Mouse (Mus musculus) limb, embryonic 12.5 days (tissue): ENCODE data around the gene Lgr6. TPM values are rescaled to one million over a fixed set of nuclear protein-coding genes. Genes with fewer than 3 reads are reported as not detected.

Experiments
- ATAC-seq: fragments of 200-750 bp; cut with Nextera tagmentation; 2 replicates; pipeline ENCODE4 v1.8.0; 2017; ENCODE audit warnings: low read depth, moderate TSS enrichment; ENCODE audit not compliant: insufficient number of reproducible peaks, insufficient read depth, low FRiP score, low TSS enrichment
- H3K27ac ChIP-seq: fragments of 300-500 bp; sonication (generic); 2 replicates; pipeline ENCODE4 v1.5.1; 2016; ENCODE audit warnings: mild to moderate bottlenecking, moderate library complexity
- H3K27me3 ChIP-seq: fragments of 300-500 bp; sonication (generic); 2 replicates; pipeline ENCODE4 v1.6.1; 2016; ENCODE audit warnings: mild to moderate bottlenecking, moderate library complexity
- H3K36me3 ChIP-seq: fragments of 300-500 bp; sonication (generic); 2 replicates; pipeline ENCODE4 v1.6.1; 2016; ENCODE audit warnings: mild to moderate bottlenecking, moderate library complexity
- H3K4me1 ChIP-seq: fragments of 300-500 bp; sonication (generic); replicated peaks from 2 replicates; pipeline ENCODE4 v1.6.1; 2016
- H3K4me2 ChIP-seq: fragments of 300-500 bp; sonication (generic); 2 replicates; pipeline ENCODE4 v1.6.1; 2016; ENCODE audit warnings: mild to moderate bottlenecking, moderate library complexity
- H3K4me3 ChIP-seq: fragments of 300-500 bp; sonication (generic); replicated peaks from 2 replicates; pipeline ENCODE4 v1.5.1; 2016; ENCODE audit warnings: mild to moderate bottlenecking
- H3K9ac ChIP-seq: fragments of 300-500 bp; sonication (generic); replicated peaks from 2 replicates; pipeline ENCODE4 v1.6.1; 2016; ENCODE audit warnings: mild to moderate bottlenecking, moderate library complexity
- H3K9me3 ChIP-seq: fragments of 300-500 bp; sonication (generic); 2 replicates; pipeline ENCODE4 v1.6.1; 2016; ENCODE audit warnings: mild to moderate bottlenecking, moderate library complexity
- WGBS: fragments of 180-500 bp; shearing (Covaris S2); methylation state at CpG from one replicate; pipeline ENCODE4 v1.1.7; 2016; 5-methylcytosine and 5-hydroxymethylcytosine counted together
- polyA plus RNA-seq: library from polyadenylated mRNA; unstranded; fragments of >200 nt; fragmentation: Nextera tagmentation; extraction: Ambion mirVana; gene quantifications from 2 replicates; pipeline ENCODE4 v1.2.1, GENCODE M21; 2016

The Lgr6 gene
- polyA plus RNA-seq, 1 experiment from 2014 or later, result 1.6 TPM

DNA sequence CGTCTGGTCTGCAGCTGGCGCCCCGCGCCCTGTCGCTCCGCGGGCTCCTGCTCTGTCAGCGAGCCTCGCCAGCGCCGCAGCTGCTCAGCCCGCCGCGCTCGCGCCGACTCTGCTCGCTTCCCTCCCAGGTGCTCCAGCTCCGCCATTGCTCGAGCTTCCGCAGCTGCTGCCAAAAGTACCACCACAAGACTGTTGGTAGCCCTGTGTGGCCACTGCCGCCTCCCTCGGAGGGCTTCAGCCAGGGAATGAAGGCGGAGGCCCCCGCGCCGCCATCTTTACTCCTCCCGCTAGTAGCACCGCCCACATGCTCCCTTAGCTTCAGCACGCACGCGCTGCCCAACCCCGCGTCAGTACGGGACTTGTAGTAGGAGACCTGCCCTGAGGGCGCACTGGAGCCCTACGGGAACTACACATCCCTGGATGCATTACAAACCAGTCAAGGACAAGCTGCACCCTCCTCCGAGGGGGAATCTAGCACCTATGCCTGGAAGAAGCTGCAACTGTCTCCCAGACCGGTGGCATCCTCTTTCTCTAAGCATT is 149.4 kb downstream of the Lgr6 start, which contains the start of gene Ppp1r12b:
TSS of gene Ppp1r12b (minus strand) at position 306 of the 540 bp plus-strand sequence.
- no peaks in the 10 kb centered on the region for H3K9me3 ChIP-seq
- H3K27ac ChIP-seq, result peak within 1 kb of the TSS; percentile 90
- no peaks in the 10 kb centered on the region for H3K36me3 ChIP-seq
- H3K4me3 ChIP-seq, result peak within 1 kb of the TSS; percentile 76
- peak; percentile 98 for ATAC-seq
- no peaks in the 10 kb centered on the region for H3K27me3 ChIP-seq
- H3K4me2 ChIP-seq, result peak within 1 kb of the TSS; percentile 76
- under 1% methylated on average over 39 of the region's 39 CpGs for WGBS
- no peaks in the 10 kb centered on the region for H3K4me1 ChIP-seq
- H3K9ac ChIP-seq, result peak within 1 kb of the TSS; percentile 76

DNA sequence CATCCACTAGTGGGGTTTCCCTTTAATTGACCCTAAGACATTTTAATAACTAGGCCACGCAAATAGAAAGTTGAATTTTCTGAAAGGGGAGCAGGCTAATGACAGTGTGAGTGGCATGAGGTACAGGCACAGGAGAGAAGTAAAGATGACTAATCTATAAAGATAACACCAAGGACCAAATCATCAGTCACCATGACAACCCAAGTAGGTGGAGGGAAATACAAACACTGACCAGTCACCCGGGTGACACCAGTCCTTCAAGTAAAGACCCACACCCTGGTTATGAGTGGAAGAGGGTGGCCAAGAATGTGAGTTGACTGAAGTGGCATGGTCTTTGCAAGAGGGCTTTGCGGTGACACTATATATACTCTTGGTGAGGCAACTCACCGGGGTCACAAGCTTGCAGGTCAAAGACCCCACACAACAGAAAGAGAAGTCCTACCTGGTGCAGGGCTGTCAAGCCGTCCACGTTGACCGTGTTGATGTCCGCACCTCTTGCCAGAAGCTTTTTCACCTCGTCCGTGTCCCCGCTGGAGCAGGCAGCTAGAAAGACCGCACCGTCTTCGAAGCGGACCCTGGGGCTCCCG is 149.9 kb downstream of the Lgr6 start:
- Histone ChIP-seq H3K9me3 (no peaks in the 10 kb centered on the region), H3K4me3 (peak overlapping the region; percentile 76), H3K4me1 (no peaks in the 10 kb centered on the region), H3K9ac (peak overlapping the region; percentile 76), H3K27me3 (no peaks in the 10 kb centered on the region), H3K4me2 (peak overlapping the region; percentile 76), H3K27ac (peak overlapping the region; percentile 90), H3K36me3 (no peaks in the 10 kb centered on the region)
- WGBS, result 4% methylated on average over 16 of the region's 16 CpGs
- peak; percentile 48 for ATAC-seq

- Histone ChIP-seq H3K27ac (no peak overlapping the region), H3K27me3 (no peaks in the 10 kb centered on the region), H3K9me3 (no peaks in the 10 kb centered on the region), H3K9ac (no peak overlapping the region), H3K4me3 (no peak overlapping the region), H3K4me1 (no peaks in the 10 kb centered on the region), H3K4me2 (no peak overlapping the region), H3K36me3 (no peaks in the 10 kb centered on the region; the same call in 1 of the 2 replicates)
- ATAC-seq, result no peak
- 89% methylated on average over 3 of the region's 3 CpGs for WGBS
These were observed 155.1 kb downstream of the Lgr6 start for GRCm38 (mm10) chr1:134949946-134950345.

- no peak overlapping the region for H3K27ac ChIP-seq
- no peaks in the 10 kb centered on the region; the same call in 1 of the 2 replicates for H3K36me3 ChIP-seq
- H3K27me3 ChIP-seq, result no peaks in the 10 kb centered on the region
- H3K4me3 ChIP-seq, result no peak overlapping the region
- H3K9me3 ChIP-seq, result no peaks in the 10 kb centered on the region
- H3K4me2 ChIP-seq, result no peak overlapping the region
- H3K9ac ChIP-seq, result no peak overlapping the region
- 78% methylated on average over 7 of the region's 7 CpGs for WGBS
- no peaks in the 10 kb centered on the region for H3K4me1 ChIP-seq
- ATAC-seq, result no peak
These were observed 157.5 kb downstream of the Lgr6 start for GRCm38 (mm10) chr1:134947590-134947989.

GRCm38 (mm10) chr1:134942898-134943297 is 162.2 kb downstream of the Lgr6 start:
- no peak overlapping the region for H3K9ac ChIP-seq
- no peak for ATAC-seq
- 93% methylated on average over 2 of the region's 2 CpGs for WGBS

GRCm38 (mm10) chr1:134940863-134941262 is 164.2 kb downstream of the Lgr6 start:
- Histone ChIP-seq H3K27me3 (no peaks in the 10 kb centered on the region), H3K27ac (no peak overlapping the region), H3K4me2 (no peak overlapping the region), H3K4me1 (no peaks in the 10 kb centered on the region), H3K9ac (no peak overlapping the region), H3K4me3 (no peak overlapping the region), H3K36me3 (no peaks in the 10 kb centered on the region), H3K9me3 (no peaks in the 10 kb centered on the region)
- 36% methylated on average over 4 of the region's 4 CpGs for WGBS
- no peak for ATAC-seq

More at GRCm38 (mm10) chr1:134942898-134943297, 162.2 kb downstream of the Lgr6 start:
- Histone ChIP-seq H3K4me2 (no peak overlapping the region), H3K9me3 (no peaks in the 10 kb centered on the region), H3K27me3 (no peaks in the 10 kb centered on the region), H3K27ac (no peak overlapping the region), H3K4me3 (no peak overlapping the region), H3K36me3 (no peaks in the 10 kb centered on the region; the same call in 1 of the 2 replicates), H3K4me1 (no peaks in the 10 kb centered on the region)

- Histone ChIP-seq H3K9me3 (no peaks in the 10 kb centered on the region), H3K27ac (no peak overlapping the region), H3K36me3 (no peaks in the 10 kb centered on the region), H3K9ac (no peak overlapping the region), H3K4me1 (no peaks in the 10 kb centered on the region), H3K27me3 (no peaks in the 10 kb centered on the region), H3K4me2 (no peak overlapping the region), H3K4me3 (no peak overlapping the region)
- ATAC-seq, result no peak
- WGBS, result 89% methylated on average over 1 of the region's 1 CpGs
These were observed 166.8 kb downstream of the Lgr6 start for GRCm38 (mm10) chr1:134938233-134938632.

DNA sequence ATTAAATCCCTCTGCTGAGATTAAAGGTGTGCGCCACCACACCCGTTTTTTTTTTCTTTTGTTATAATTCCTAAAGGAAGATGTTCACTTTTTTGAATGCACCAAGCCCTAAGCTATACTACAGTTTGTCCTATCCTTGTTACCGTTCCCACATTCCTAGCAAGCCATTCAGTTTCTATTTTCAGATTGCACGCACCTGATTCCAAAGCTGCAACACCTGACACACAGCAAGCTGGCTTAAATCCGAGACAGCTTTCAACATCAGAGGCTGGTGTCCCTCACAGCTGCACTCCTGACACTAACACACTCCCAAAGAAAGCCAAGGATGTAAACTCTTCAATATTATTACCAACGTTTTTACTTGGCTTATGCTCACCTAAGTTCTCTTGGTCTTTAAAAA is 168.7 kb downstream of the Lgr6 start:
- H3K4me3 ChIP-seq, result no peak overlapping the region
- H3K36me3 ChIP-seq, result no peaks in the 10 kb centered on the region
- no peak overlapping the region for H3K4me2 ChIP-seq
- H3K27ac ChIP-seq, result no peak overlapping the region
- no peaks in the 10 kb centered on the region for H3K27me3 ChIP-seq
- ATAC-seq, result no peak
- 88% methylated on average over 6 of the region's 6 CpGs for WGBS
- no peaks in the 10 kb centered on the region for H3K9me3 ChIP-seq
- H3K9ac ChIP-seq, result no peak overlapping the region
- peaks cover 6% of the 10 kb centered on the region; the same call in 1 of the 2 replicates for H3K4me1 ChIP-seq

Other genes with a start within 250 kb of the Lgr6 start
- 7.7 and 8.5 TPM in 2 replicates for gene Ppp1r12b, start 149.3 kb downstream of the Lgr6 start, polyA plus RNA-seq
- gene Ube2t, start 142.7 kb downstream of the Lgr6 start, polyA plus RNA-seq, result 40.7 and 45.6 TPM in 2 replicates
- 1.1 and 1.5 TPM in 2 replicates for gene Ptpn7, start 27.4 kb upstream of the Lgr6 start, polyA plus RNA-seq
- 51.8 and 57.7 TPM in 2 replicates for gene Arl8a, start 41.5 kb upstream of the Lgr6 start, polyA plus RNA-seq
- not detected in 2 replicates for gene Gpr37l1, start 62.4 kb upstream of the Lgr6 start, polyA plus RNA-seq
- gene Elf3, start 153.3 kb upstream of the Lgr6 start, polyA plus RNA-seq, result 5.7 and 6.0 TPM in 2 replicates
- 97.4 and 103 TPM in 2 replicates for gene Rnpep, start 178.8 kb upstream of the Lgr6 start, polyA plus RNA-seq
- gene Timm17a, start 208.5 kb upstream of the Lgr6 start, polyA plus RNA-seq, result 193 and 194 TPM in 2 replicates
- gene Lmod1, start 219.5 kb upstream of the Lgr6 start, polyA plus RNA-seq, result 0.29 and 0.42 TPM in 2 replicates